Mouse (Mus musculus) intestine, postnatal 0 days (tissue): ENCODE results near the gene Kin. TPM values are rescaled to one million over a fixed set of nuclear protein-coding genes. Genes with fewer than 3 reads are reported as not detected.

Experiments used
- ATAC-seq: fragments of 200-750 bp; cut with Nextera tagmentation; 2 replicates; pipeline ENCODE4 v1.8.0; 2017; ENCODE audit warnings: mild to moderate bottlenecking, moderate TSS enrichment, moderate library complexity
- H3K27ac ChIP-seq: fragments of 300-500 bp; sonication (generic); 2 replicates; pipeline ENCODE4 v1.5.1; 2014; ENCODE audit warnings: mild to moderate bottlenecking, low read depth, low read length, moderate library complexity
- H3K27me3 ChIP-seq: fragments of 300-500 bp; sonication (generic); replicated peaks from 2 replicates; pipeline ENCODE4 v1.6.1; 2014; ENCODE audit warnings: low read length, mixed read lengths; ENCODE audit not compliant: control insufficient read depth, insufficient read depth
- H3K36me3 ChIP-seq: fragments of 300-500 bp; sonication (generic); 2 replicates; pipeline ENCODE4 v1.6.1; 2014; ENCODE audit warnings: mild to moderate bottlenecking, moderate library complexity; ENCODE audit not compliant: control insufficient read depth, insufficient read depth
- H3K4me1 ChIP-seq: fragments of 300-500 bp; sonication (generic); replicated peaks from 2 replicates; pipeline ENCODE4 v1.6.1; 2014; ENCODE audit warnings: antibody characterized with exemption, low read length, mixed read lengths; ENCODE audit not compliant: control insufficient read depth, insufficient read depth
- H3K4me2 ChIP-seq: fragments of 300-500 bp; sonication (generic); replicated peaks from 2 replicates; pipeline ENCODE4 v1.6.1; 2014; ENCODE audit warnings: low read depth, mild to moderate bottlenecking, moderate library complexity
- H3K4me3 ChIP-seq: fragments of 300-500 bp; sonication (generic); 2 replicates; pipeline ENCODE4 v1.5.1; 2014; ENCODE audit warnings: low read depth, low read length
- H3K9ac ChIP-seq: fragments of 300-500 bp; sonication (generic); 2 replicates; pipeline ENCODE4 v1.6.1; 2014; ENCODE audit warnings: mild to moderate bottlenecking, low read depth, low read length
- H3K9me3 ChIP-seq: fragments of 300-500 bp; sonication (generic); 2 replicates; pipeline ENCODE4 v1.6.1; 2016; ENCODE audit warnings: mixed run types; ENCODE audit not compliant: control insufficient read depth
- CTCF ChIP-seq: sonication (generic); IDR thresholded peaks from 2 replicates; pipeline ENCODE4 v1.5.1; 2016; ENCODE audit warnings: low read depth, mild to moderate bottlenecking, control low read depth, antibody characterized with exemption, moderate library complexity
- WGBS: fragments of 180-500 bp; shearing (Covaris S2); extraction: QIAGEN DNeasy Blood & Tissue Kit; methylation state at CpG from one replicate; pipeline ENCODE4 v1.1.7; 2014; 5-methylcytosine and 5-hydroxymethylcytosine counted together
- polyA plus RNA-seq: library from polyadenylated mRNA; unstranded; fragments of >200 nt; fragmentation: Nextera tagmentation; extraction: Ambion mirVana; gene quantifications from 2 replicates; pipeline ENCODE4 v1.2.1, GENCODE M21; 2015

The Kin gene
- polyA plus RNA-seq, 1 experiment from 2014 or later = 18.3 TPM

- H3K9ac ChIP-seq = no peak overlapping the region
- no peak overlapping the region for H3K4me2 ChIP-seq
- no peak for TF ChIP-seq CTCF
- H3K27ac ChIP-seq = no peak overlapping the region
- H3K36me3 ChIP-seq = no peaks in the 10 kb centered on the region
- ATAC-seq = no peak
- H3K27me3 ChIP-seq = no peaks in the 10 kb centered on the region
- H3K4me3 ChIP-seq = no peak overlapping the region
- H3K4me1 ChIP-seq = no peaks in the 10 kb centered on the region
- 82% methylated on average over 4 of the region's 4 CpGs for WGBS
- H3K9me3 ChIP-seq = no peaks in the 10 kb centered on the region
Observed at GRCm38 (mm10) chr2:10126122-10126521, 45.7 kb downstream of the Kin start.

GRCm38 (mm10) chr2:10127471-10127870, 47.1 kb downstream of the Kin start:
- Histone ChIP-seq H3K4me1 (no peaks in the 10 kb centered on the region), H3K27me3 (no peaks in the 10 kb centered on the region), H3K4me2 (no peak overlapping the region), H3K27ac (no peak overlapping the region), H3K4me3 (no peak overlapping the region), H3K9ac (no peak overlapping the region), H3K9me3 (no peaks in the 10 kb centered on the region), H3K36me3 (no peaks in the 10 kb centered on the region)
- no peak for ATAC-seq
- 81% methylated on average over 5 of the region's 5 CpGs for WGBS
- no peak for TF ChIP-seq CTCF

- peak; percentile 41; the same call in 1 of the 2 replicates for ATAC-seq
- H3K9ac ChIP-seq = no peak overlapping the region
- H3K27me3 ChIP-seq = no peaks in the 10 kb centered on the region
- no peak overlapping the region for H3K4me2 ChIP-seq
- no peak overlapping the region for H3K27ac ChIP-seq
- no peak for TF ChIP-seq CTCF
- no peaks in the 10 kb centered on the region for H3K9me3 ChIP-seq
- no peaks in the 10 kb centered on the region for H3K4me1 ChIP-seq
- 51% methylated on average over 4 of the region's 4 CpGs for WGBS
- no peak overlapping the region for H3K4me3 ChIP-seq
- no peaks in the 10 kb centered on the region for H3K36me3 ChIP-seq
Observed at GRCm38 (mm10) chr2:10128571-10128970, 48.2 kb downstream of the Kin start.

- Histone ChIP-seq H3K4me2 (no peak overlapping the region), H3K27me3 (no peaks in the 10 kb centered on the region), H3K36me3 (no peaks in the 10 kb centered on the region), H3K4me1 (no peaks in the 10 kb centered on the region), H3K4me3 (no peak overlapping the region), H3K9me3 (no peaks in the 10 kb centered on the region), H3K27ac (no peak overlapping the region), H3K9ac (no peak overlapping the region)
- no peak for ATAC-seq
- 47% methylated on average over 8 of the region's 8 CpGs for WGBS
- no peak for TF ChIP-seq CTCF
Observed at GRCm38 (mm10) chr2:10130341-10130990, 50.1 kb downstream of the Kin start.

- Histone ChIP-seq H3K27ac (no peak within 1 kb of the TSS), H3K9me3 (no peaks in the 10 kb centered on the region), H3K9ac (no peak within 1 kb of the TSS), H3K27me3 (no peaks in the 10 kb centered on the region), H3K4me1 (no peaks in the 10 kb centered on the region), H3K36me3 (no peaks in the 10 kb centered on the region), H3K4me2 (no peak within 1 kb of the TSS), H3K4me3 (no peak within 1 kb of the TSS)
- WGBS = 79% methylated on average over 4 of the region's 4 CpGs
- TF ChIP-seq CTCF = no peak
- no peak for ATAC-seq
Observed at GRCm38 (mm10) chr2:10131296-10131695, 50.9 kb downstream of the Kin start, which contains the start of gene Itih2. TSS of gene Itih2 (minus strand) at chr2:10131396.

GRCm38 (mm10) chr2:10132128-10132527, 51.7 kb downstream of the Kin start:
- no peak for ATAC-seq
- 88% methylated on average over 1 of the region's 1 CpGs for WGBS
- H3K4me3 ChIP-seq = no peak overlapping the region
- TF ChIP-seq CTCF = no peak
- no peaks in the 10 kb centered on the region for H3K4me1 ChIP-seq
- H3K27ac ChIP-seq = no peak overlapping the region
- no peaks in the 10 kb centered on the region for H3K9me3 ChIP-seq
- H3K4me2 ChIP-seq = no peak overlapping the region
- no peak overlapping the region for H3K9ac ChIP-seq
- no peaks in the 10 kb centered on the region for H3K36me3 ChIP-seq
- H3K27me3 ChIP-seq = no peaks in the 10 kb centered on the region

GRCm38 (mm10) chr2:10133941-10134340, 53.5 kb downstream of the Kin start:
- H3K9ac ChIP-seq = no peak overlapping the region
- WGBS = 35% methylated on average over 6 of the region's 6 CpGs
- no peak for TF ChIP-seq CTCF
- no peaks in the 10 kb centered on the region for H3K27me3 ChIP-seq
- ATAC-seq = no peak
- no peaks in the 10 kb centered on the region for H3K4me1 ChIP-seq
- H3K4me3 ChIP-seq = no peak overlapping the region
- no peak overlapping the region for H3K27ac ChIP-seq
- H3K4me2 ChIP-seq = no peak overlapping the region
- no peaks in the 10 kb centered on the region for H3K36me3 ChIP-seq
- no peaks in the 10 kb centered on the region for H3K9me3 ChIP-seq
